Mouse (Mus musculus) hematopoietic stem cell, adult 5-6 weeks (primary cell): ENCODE data around the gene Mrtfb. TPM values are rescaled to one million over a fixed set of nuclear protein-coding genes. Genes with fewer than 3 reads are reported as not detected.

Source experiments
- ATAC-seq, 2 experiments: fragments of 125-278 bp in 1 of 2; replicated peaks in 1 of 2; 2 replicates each; pipeline ENCODE4 v1.8.0; 2016 to 2017; ENCODE audit warnings: inconsistent platforms in 2 of 2, mild to moderate bottlenecking in 2 of 2, moderate number of reproducible peaks in 2 of 2, low read depth in 1 of 2, moderate TSS enrichment in 1 of 2; ENCODE audit not compliant: low FRiP score in 2 of 2, poor library complexity in 2 of 2, severe bottlenecking in 2 of 2, insufficient read depth in 1 of 2, low TSS enrichment in 1 of 2
- total RNA-seq: library from RNA; stranded (forward); fragments of 172-1452, 232-1000 nt; gene quantifications from 2 replicates; pipeline ENCODE4 v1.2.3, GENCODE M21; 2017

Gene Mrtfb
- total RNA-seq, 1 experiment from 2014 or later: 9.1 TPM

GRCm38 (mm10) chr16:13414566-13414965 lies 158.3 kb downstream of the Mrtfb start:
- ATAC-seq: no peak

- no peak for ATAC-seq
Measured at GRCm38 (mm10) chr16:13414972-13415371, 158.7 kb downstream of the Mrtfb start.

GRCm38 (mm10) chr16:13415465-13415864 lies 159.2 kb downstream of the Mrtfb start:
- no peak for ATAC-seq

- ATAC-seq: no peak
Measured at GRCm38 (mm10) chr16:13416465-13416864, 160.2 kb downstream of the Mrtfb start.

GRCm38 (mm10) chr16:13417904-13418303 lies 161.6 kb downstream of the Mrtfb start:
- no peak for ATAC-seq

GRCm38 (mm10) chr16:13419752-13420151 lies 163.5 kb downstream of the Mrtfb start:
- ATAC-seq: no peak

- ATAC-seq: no peak
Measured at GRCm38 (mm10) chr16:13422522-13422921, 166.2 kb downstream of the Mrtfb start.

GRCm38 (mm10) chr16:13423587-13424355 lies 167.5 kb downstream of the Mrtfb start:
- ATAC-seq: no peak; a peak in 1 of 4 replicates

GRCm38 (mm10) chr16:13425804-13426203 lies 169.5 kb downstream of the Mrtfb start:
- ATAC-seq: no peak

- no peak for ATAC-seq
Measured at GRCm38 (mm10) chr16:13426831-13427589, 170.7 kb downstream of the Mrtfb start.

- no peak for ATAC-seq
Measured at GRCm38 (mm10) chr16:13428077-13428476, 171.8 kb downstream of the Mrtfb start.

GRCm38 (mm10) chr16:13428806-13429205 lies 172.5 kb downstream of the Mrtfb start:
- ATAC-seq: no peak

- no peak for ATAC-seq
Measured at GRCm38 (mm10) chr16:13429921-13430606, 173.8 kb downstream of the Mrtfb start.

GRCm38 (mm10) chr16:13430940-13431339 lies 174.7 kb downstream of the Mrtfb start:
- ATAC-seq: no peak

- no peak for ATAC-seq
Measured at GRCm38 (mm10) chr16:13435627-13436026, 179.3 kb downstream of the Mrtfb start.

- ATAC-seq: peak; percentile 75 to 85
Measured at GRCm38 (mm10) chr16:13437037-13437769, 180.9 kb downstream of the Mrtfb start.

- peak; percentile 28 to 54 for ATAC-seq
Measured at GRCm38 (mm10) chr16:13437770-13438372, 181.6 kb downstream of the Mrtfb start.
